Mouse (Mus musculus) bone marrow macrophage, adult 2 months (primary cell): Measurements from ENCODE around the gene Lin37.

Source experiments
- CTCF ChIP-seq: IDR thresholded peaks from 2 replicates; pipeline ENCODE4 v1.5.1; 2012; ENCODE audit warnings: low read depth, mild to moderate bottlenecking, low read length, moderate library complexity
- POLR2A ChIP-seq: IDR thresholded peaks from 2 replicates; pipeline ENCODE4 v1.6.1; 2012; ENCODE audit warnings: mild to moderate bottlenecking, low read depth, low read length, borderline replicate concordance

- TF ChIP-seq POLR2A, result no peak
- no peak for TF ChIP-seq CTCF
These were observed 31.4 kb upstream of the Lin37 start for GRCm38 (mm10) chr7:30590927-30591604.
